Mouse (Mus musculus): Measurements from ENCODE around the gene Ifnar1. TPM values are rescaled to one million over a fixed set of nuclear protein-coding genes. Genes with fewer than 3 reads are reported as not detected.

Gene Ifnar1
- polyA plus RNA-seq, 1 experiment from 2014 or later = 69.6 TPM

- H3K4me1 ChIP-seq (ENCODE audit: control insufficient read depth, insufficient read depth, low read length) = no peaks in the 10 kb centered on the region
- 54% methylated on average over 5 of the region's 5 CpGs for WGBS
- H3K4me3 ChIP-seq (ENCODE audit: low read length) = no peak overlapping the region
- no peak for ATAC-seq (ENCODE audit: low FRiP score, low TSS enrichment)
- no peak overlapping the region for H3K27ac ChIP-seq (ENCODE audit: low read depth, low read length)
- no peaks in the 10 kb centered on the region for H3K27me3 ChIP-seq (ENCODE audit: control insufficient read depth, insufficient read depth, low read length)
- no peaks in the 10 kb centered on the region for H3K36me3 ChIP-seq (ENCODE audit: control insufficient read depth, insufficient read depth, low read length)
- no peaks in the 10 kb centered on the region for H3K9me3 ChIP-seq (ENCODE audit: control insufficient read depth, low read length)
- H3K9ac ChIP-seq (ENCODE audit: low read depth, low read length) = no peak overlapping the region
- H3K4me2 ChIP-seq (replicated peaks; ENCODE audit: low read depth, low read length) = no peak overlapping the region
These were observed 26.1 kb upstream of the Ifnar1 start for GRCm38 (mm10) chr16:91458976-91459375.

GRCm38 (mm10) chr16:91459396-91459795, 25.6 kb upstream of the Ifnar1 start:
- H3K9ac ChIP-seq (ENCODE audit: low read depth, low read length) = no peak overlapping the region
- 93% methylated on average over 3 of the region's 3 CpGs for WGBS
- no peaks in the 10 kb centered on the region for H3K9me3 ChIP-seq (ENCODE audit: control insufficient read depth, low read length)
- no peak overlapping the region for H3K4me2 ChIP-seq (replicated peaks; ENCODE audit: low read depth, low read length)
- no peak overlapping the region for H3K27ac ChIP-seq (ENCODE audit: low read depth, low read length)
- H3K4me1 ChIP-seq (ENCODE audit: control insufficient read depth, insufficient read depth, low read length) = no peaks in the 10 kb centered on the region
- ATAC-seq (ENCODE audit: low FRiP score, low TSS enrichment) = no peak
- no peak overlapping the region for H3K4me3 ChIP-seq (ENCODE audit: low read length)
- no peaks in the 10 kb centered on the region for H3K27me3 ChIP-seq (ENCODE audit: control insufficient read depth, insufficient read depth, low read length)
- H3K36me3 ChIP-seq (ENCODE audit: control insufficient read depth, insufficient read depth, low read length) = no peaks in the 10 kb centered on the region

DNA sequence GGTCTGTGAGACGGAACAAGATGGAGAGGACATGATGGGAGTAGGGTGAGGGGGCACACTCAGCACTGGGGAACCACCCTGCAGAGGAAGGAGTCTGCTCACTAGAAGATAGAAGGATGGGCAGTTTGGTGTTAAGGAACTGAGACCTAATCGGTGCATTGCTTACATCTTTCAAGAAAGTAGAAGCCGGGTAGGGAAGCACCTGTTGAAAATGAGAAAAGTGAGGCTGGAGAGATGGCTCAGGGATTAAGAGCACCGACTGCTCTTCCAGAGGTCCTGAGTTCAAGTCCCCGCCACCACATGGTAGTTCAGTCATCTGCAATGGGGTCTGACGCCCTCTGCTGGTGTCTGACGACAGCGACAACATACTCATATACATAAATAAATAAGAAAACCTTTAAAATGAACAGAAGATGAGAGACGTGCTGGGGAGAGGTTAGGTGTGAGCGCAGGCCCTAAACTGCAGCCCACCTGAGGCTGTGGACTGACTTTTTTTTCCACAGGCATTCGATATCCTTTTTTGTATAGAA, 25.1 kb upstream of the Ifnar1 start:
- H3K9me3 ChIP-seq (ENCODE audit: control insufficient read depth, low read length) = no peaks in the 10 kb centered on the region
- no peaks in the 10 kb centered on the region for H3K4me1 ChIP-seq (ENCODE audit: control insufficient read depth, insufficient read depth, low read length)
- H3K36me3 ChIP-seq (ENCODE audit: control insufficient read depth, insufficient read depth, low read length) = no peaks in the 10 kb centered on the region
- no peak for ATAC-seq (ENCODE audit: low FRiP score, low TSS enrichment)
- H3K4me3 ChIP-seq (ENCODE audit: low read length) = no peak overlapping the region
- H3K4me2 ChIP-seq (replicated peaks; ENCODE audit: low read depth, low read length) = no peak overlapping the region
- H3K9ac ChIP-seq (ENCODE audit: low read depth, low read length) = no peak overlapping the region
- no peaks in the 10 kb centered on the region for H3K27me3 ChIP-seq (ENCODE audit: control insufficient read depth, insufficient read depth, low read length)
- H3K27ac ChIP-seq (ENCODE audit: low read depth, low read length) = no peak overlapping the region
- 77% methylated on average over 11 of the region's 11 CpGs for WGBS

GRCm38 (mm10) chr16:91461066-91461638, 23.9 kb upstream of the Ifnar1 start:
- no peak for ATAC-seq (ENCODE audit: low FRiP score, low TSS enrichment)
- WGBS = 41% methylated on average over 11 of the region's 11 CpGs
- H3K4me2 ChIP-seq (replicated peaks; ENCODE audit: low read depth, low read length) = no peak overlapping the region; the same call in 1 of the 2 replicates
- H3K4me3 ChIP-seq (ENCODE audit: low read length) = no peak overlapping the region
- no peak overlapping the region for H3K9ac ChIP-seq (ENCODE audit: low read depth, low read length)
- H3K27me3 ChIP-seq (ENCODE audit: control insufficient read depth, insufficient read depth, low read length) = no peaks in the 10 kb centered on the region
- H3K9me3 ChIP-seq (ENCODE audit: control insufficient read depth, low read length) = no peaks in the 10 kb centered on the region
- no peaks in the 10 kb centered on the region for H3K36me3 ChIP-seq (ENCODE audit: control insufficient read depth, insufficient read depth, low read length)
- peaks cover 5% of the 10 kb centered on the region; the same call in 1 of the 2 replicates for H3K4me1 ChIP-seq (ENCODE audit: control insufficient read depth, insufficient read depth, low read length)
- no peak overlapping the region; the same call in 1 of the 2 replicates for H3K27ac ChIP-seq (ENCODE audit: low read depth, low read length)

DNA sequence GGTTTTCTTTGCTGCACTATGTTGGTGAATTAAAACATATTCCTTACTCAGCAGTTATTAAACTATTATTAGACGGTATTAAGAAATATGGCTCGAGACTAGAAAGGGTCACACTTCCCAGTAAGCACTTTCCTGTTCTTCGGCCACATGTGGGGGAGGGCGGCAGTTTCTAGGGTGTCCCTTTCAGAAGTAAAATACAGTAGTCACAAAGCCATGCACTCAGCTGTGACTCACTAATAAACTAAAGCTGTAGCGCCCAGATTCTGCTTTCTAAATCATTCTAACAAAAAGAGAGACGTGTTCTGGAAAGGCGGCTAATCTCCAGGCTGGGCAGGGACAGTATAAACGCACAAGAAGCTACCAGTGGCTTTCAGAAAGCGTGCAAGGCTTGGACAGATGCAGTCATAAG, 23.3 kb upstream of the Ifnar1 start:
- H3K9ac ChIP-seq (ENCODE audit: low read depth, low read length) = no peak overlapping the region; the same call in 1 of the 2 replicates
- no peak overlapping the region for H3K4me2 ChIP-seq (replicated peaks; ENCODE audit: low read depth, low read length)
- no peaks in the 10 kb centered on the region for H3K27me3 ChIP-seq (ENCODE audit: control insufficient read depth, insufficient read depth, low read length)
- H3K4me3 ChIP-seq (ENCODE audit: low read length) = no peak overlapping the region
- H3K4me1 ChIP-seq (ENCODE audit: control insufficient read depth, insufficient read depth, low read length) = peaks cover 5% of the 10 kb centered on the region; the same call in 1 of the 2 replicates
- H3K36me3 ChIP-seq (ENCODE audit: control insufficient read depth, insufficient read depth, low read length) = no peaks in the 10 kb centered on the region
- WGBS = 21% methylated on average over 9 of the region's 9 CpGs
- H3K9me3 ChIP-seq (ENCODE audit: control insufficient read depth, low read length) = no peaks in the 10 kb centered on the region
- ATAC-seq (ENCODE audit: low FRiP score, low TSS enrichment) = no peak
- peak overlapping the region; percentile 47; the same call in 1 of the 2 replicates for H3K27ac ChIP-seq (ENCODE audit: low read depth, low read length)

- Histone ChIP-seq H3K27me3 (ENCODE audit: control insufficient read depth, insufficient read depth, low read length) (no peaks in the 10 kb centered on the region), H3K9ac (ENCODE audit: low read depth, low read length) (no peak overlapping the region), H3K4me2 (replicated peaks; ENCODE audit: low read depth, low read length) (no peak overlapping the region), H3K4me3 (ENCODE audit: low read length) (no peak overlapping the region), H3K9me3 (ENCODE audit: control insufficient read depth, low read length) (no peaks in the 10 kb centered on the region), H3K36me3 (ENCODE audit: control insufficient read depth, insufficient read depth, low read length) (no peaks in the 10 kb centered on the region), H3K4me1 (ENCODE audit: control insufficient read depth, insufficient read depth, low read length) (peaks cover 5% of the 10 kb centered on the region; the same call in 1 of the 2 replicates), H3K27ac (ENCODE audit: low read depth, low read length) (no peak overlapping the region)
- WGBS = 72% methylated on average over 3 of the region's 3 CpGs
- ATAC-seq (ENCODE audit: low FRiP score, low TSS enrichment) = no peak
These were observed 22.4 kb upstream of the Ifnar1 start for GRCm38 (mm10) chr16:91462644-91463043.

GRCm38 (mm10) chr16:91463400-91463799, 21.6 kb upstream of the Ifnar1 start:
- no peak overlapping the region for H3K27ac ChIP-seq (ENCODE audit: low read depth, low read length)
- ATAC-seq (ENCODE audit: low FRiP score, low TSS enrichment) = no peak
- H3K36me3 ChIP-seq (ENCODE audit: control insufficient read depth, insufficient read depth, low read length) = no peaks in the 10 kb centered on the region
- H3K27me3 ChIP-seq (ENCODE audit: control insufficient read depth, insufficient read depth, low read length) = no peaks in the 10 kb centered on the region
- no peak overlapping the region for H3K4me3 ChIP-seq (ENCODE audit: low read length)
- H3K4me1 ChIP-seq (ENCODE audit: control insufficient read depth, insufficient read depth, low read length) = peaks cover 5% of the 10 kb centered on the region; the same call in 1 of the 2 replicates
- H3K9me3 ChIP-seq (ENCODE audit: control insufficient read depth, low read length) = peaks cover 4% of the 10 kb centered on the region; the same call in 1 of the 2 replicates
- H3K9ac ChIP-seq (ENCODE audit: low read depth, low read length) = no peak overlapping the region
- no peak overlapping the region for H3K4me2 ChIP-seq (replicated peaks; ENCODE audit: low read depth, low read length)
- WGBS = 78% methylated on average over 2 of the region's 2 CpGs

DNA sequence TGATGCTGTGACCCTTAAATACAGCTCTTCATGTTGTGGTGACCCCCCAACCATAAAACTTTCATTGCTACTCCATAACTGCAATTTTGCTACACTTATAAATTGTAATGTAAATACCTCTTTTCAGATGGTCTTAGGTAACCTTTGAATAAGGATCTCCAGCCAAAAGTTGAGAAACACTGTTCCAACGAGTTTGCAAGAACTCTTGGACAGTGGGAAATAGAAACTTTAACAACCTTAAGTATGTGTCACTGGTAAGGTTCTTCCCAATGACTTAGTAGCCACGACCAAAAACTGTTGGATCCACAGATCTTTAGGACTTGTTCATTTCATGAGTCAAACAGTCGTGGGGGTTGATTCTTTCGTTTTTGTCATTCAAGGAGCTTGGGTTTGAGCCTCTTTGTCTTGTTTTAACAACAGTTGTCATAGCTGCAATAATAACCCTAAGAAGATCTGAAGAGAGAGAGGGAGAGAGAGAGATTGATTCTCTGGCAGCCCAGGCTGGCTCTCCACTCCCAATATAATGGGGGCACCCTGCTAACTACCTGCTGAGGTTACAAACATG, 21.1 kb upstream of the Ifnar1 start:
- H3K4me2 ChIP-seq (replicated peaks; ENCODE audit: low read depth, low read length) = peak overlapping the region; percentile 93
- H3K9ac ChIP-seq (ENCODE audit: low read depth, low read length) = peak overlapping the region; percentile 58; the same call in 1 of the 2 replicates
- ATAC-seq (ENCODE audit: low FRiP score, low TSS enrichment) = no peak
- no peak overlapping the region for H3K27ac ChIP-seq (ENCODE audit: low read depth, low read length)
- peak overlapping the region; percentile 64 for H3K4me3 ChIP-seq (ENCODE audit: low read length)
- no peaks in the 10 kb centered on the region for H3K27me3 ChIP-seq (ENCODE audit: control insufficient read depth, insufficient read depth, low read length)
- peaks cover 5% of the 10 kb centered on the region; the same call in 1 of the 2 replicates for H3K9me3 ChIP-seq (ENCODE audit: control insufficient read depth, low read length)
- WGBS = 80% methylated on average over 4 of the region's 4 CpGs
- no peaks in the 10 kb centered on the region for H3K36me3 ChIP-seq (ENCODE audit: control insufficient read depth, insufficient read depth, low read length)
- peaks cover 5% of the 10 kb centered on the region; the same call in 1 of the 2 replicates for H3K4me1 ChIP-seq (ENCODE audit: control insufficient read depth, insufficient read depth, low read length)

All from kidney, embryonic 14.5 days (tissue).